Mouse (Mus musculus) myocyte (in vitro differentiated cells): Measurements from ENCODE around the gene Tob1. TPM values are rescaled to one million over a fixed set of nuclear protein-coding genes. Genes with fewer than 3 reads are reported as not detected.

Source experiments
- H3K27me3 ChIP-seq: one replicate; pipeline ENCODE4 v1.6.1; 2011; ENCODE audit not compliant: control insufficient read depth, insufficient read depth, insufficient read length
- H3K36me3 ChIP-seq: one replicate; pipeline ENCODE4 v1.6.1; 2011; ENCODE audit not compliant: control insufficient read depth, insufficient read depth
- H3K4me2 ChIP-seq: one replicate; pipeline ENCODE4 v1.6.1; 2011; ENCODE audit warnings: low read depth, control low read depth
- H3K4me3 ChIP-seq: one replicate; pipeline ENCODE4 v1.5.1; 2011; ENCODE audit warnings: mild to moderate bottlenecking, control low read depth, moderate library complexity
- H3K79me2 ChIP-seq: one replicate; pipeline ENCODE4 v1.6.1; 2011; ENCODE audit not compliant: control insufficient read depth, insufficient read depth
- H3ac ChIP-seq: one replicate; pipeline ENCODE4 v1.6.1; 2011; ENCODE audit not compliant: control insufficient read depth, insufficient read length
- CEBPB ChIP-seq: IDR thresholded peaks from 2 replicates; pipeline ENCODE4 v1.6.1; 2011; ENCODE audit warnings: mild to moderate bottlenecking, moderate library complexity; ENCODE audit not compliant: poor library complexity, insufficient read depth, severe bottlenecking
- E2F4 ChIP-seq: IDR thresholded peaks from one replicate; pipeline ENCODE4 v1.6.1; 2011; ENCODE audit warnings: mild to moderate bottlenecking, control low read depth, moderate library complexity; ENCODE audit not compliant: insufficient read depth
- MAX ChIP-seq: IDR thresholded peaks from one replicate; pipeline ENCODE4 v1.6.1; 2011; ENCODE audit warnings: low read depth, mild to moderate bottlenecking, control low read depth
- MYOD1 ChIP-seq, 3 experiments: IDR thresholded peaks; one replicate each; pipeline ENCODE4 v1.6.1; 2011; ENCODE audit warnings: control low read depth in 2 of 3, low read depth in 2 of 3, mild to moderate bottlenecking in 2 of 3, moderate library complexity in 1 of 3; ENCODE audit not compliant: insufficient read length in 2 of 3, control insufficient read depth in 1 of 3
- MYOG ChIP-seq, 3 experiments: IDR thresholded peaks; one replicate each; pipeline ENCODE4 v1.6.1; 2011; ENCODE audit warnings: control low read depth in 2 of 3, low read depth in 2 of 3, mild to moderate bottlenecking in 2 of 3; ENCODE audit not compliant: insufficient read length in 2 of 3, control insufficient read depth in 1 of 3, insufficient read depth in 1 of 3
- POLR2A ChIP-seq: IDR thresholded peaks from one replicate; pipeline ENCODE4 v1.6.1; 2011; ENCODE audit warnings: low read depth, mild to moderate bottlenecking, control low read depth, moderate library complexity; ENCODE audit not compliant: insufficient read length
- POLR2AphosphoS2 ChIP-seq: IDR thresholded peaks from one replicate; pipeline ENCODE4 v1.6.1; 2011; ENCODE audit warnings: low read depth, control low read depth; ENCODE audit not compliant: insufficient read length
- REST ChIP-seq: IDR thresholded peaks from one replicate; pipeline ENCODE4 v1.6.1; 2011; ENCODE audit warnings: mild to moderate bottlenecking, control low read depth, moderate library complexity; ENCODE audit not compliant: insufficient read depth, insufficient read length
- SRF ChIP-seq: IDR thresholded peaks from one replicate; pipeline ENCODE4 v1.6.1; 2011; ENCODE audit warnings: low read depth; ENCODE audit not compliant: control insufficient read depth, insufficient read length
- TCF12 ChIP-seq: IDR thresholded peaks from one replicate; pipeline ENCODE4 v1.6.1; 2011; ENCODE audit warnings: mild to moderate bottlenecking, control low read depth; ENCODE audit not compliant: poor library complexity, insufficient read depth, severe bottlenecking
- TCF3 ChIP-seq: IDR thresholded peaks from one replicate; pipeline ENCODE4 v1.6.1; 2011; ENCODE audit warnings: low read depth, control low read depth; ENCODE audit not compliant: insufficient read length
- USF1 ChIP-seq: IDR thresholded peaks from one replicate; pipeline ENCODE4 v1.6.1; 2011; ENCODE audit warnings: low read depth, mild to moderate bottlenecking, control low read depth, moderate library complexity
- polyA plus RNA-seq: library from polyadenylated mRNA; unstranded; fragments of >200 nt; fragmentation: generic; extraction: Trizol; gene quantifications from one replicate; pipeline ENCODE4 v1.2.1, GENCODE M21; 2012; ENCODE audit warnings: missing spikeins

Gene Tob1
- polyA plus RNA-seq, 1 experiment, result 32.8 TPM

DNA sequence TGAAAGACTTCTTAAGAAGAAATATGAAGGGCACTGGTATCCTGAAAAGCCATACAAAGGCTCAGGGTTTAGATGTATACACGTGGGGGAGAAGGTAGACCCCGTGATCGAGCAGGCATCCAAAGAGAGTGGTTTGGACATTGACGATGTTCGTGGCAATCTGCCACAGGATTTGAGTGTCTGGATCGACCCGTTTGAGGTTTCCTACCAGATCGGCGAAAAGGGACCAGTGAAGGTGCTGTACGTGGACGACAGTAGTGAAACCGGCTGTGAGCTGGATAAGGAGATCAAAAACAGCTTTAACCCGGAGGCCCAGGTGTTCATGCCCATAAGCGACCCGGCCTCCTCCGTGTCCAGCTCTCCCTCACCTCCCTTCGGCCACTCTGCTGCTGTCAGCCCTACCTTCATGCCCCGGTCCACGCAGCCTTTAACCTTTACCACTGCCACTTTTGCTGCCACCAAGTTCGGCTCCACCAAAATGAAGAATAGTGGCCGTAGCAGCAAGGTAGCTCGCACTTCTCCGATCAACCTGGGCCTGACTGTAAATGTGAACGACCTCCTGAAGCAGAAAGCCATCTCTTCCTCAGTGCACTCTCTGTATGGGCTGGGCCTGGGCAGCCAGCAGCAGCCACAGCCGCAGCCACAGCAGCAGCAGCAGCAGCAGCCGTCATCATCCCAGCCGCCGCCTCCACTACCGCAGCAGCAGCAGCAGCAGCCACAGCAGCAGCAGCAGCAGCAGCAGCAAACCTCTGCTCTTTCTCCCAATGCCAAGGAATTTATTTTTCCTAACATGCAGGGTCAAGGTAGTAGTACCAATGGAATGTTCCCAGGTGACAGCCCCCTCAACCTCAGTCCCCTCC lies 2.7 kb downstream of the Tob1 start:
- Histone ChIP-seq H3K4me3 (peak overlapping the region; percentile 51), H3ac (no peak overlapping the region), H3K4me2 (peak overlapping the region; percentile 76), H3K36me3 (peaks cover 5% of the 10 kb centered on the region), H3K79me2 (peaks cover 20% of the 10 kb centered on the region), H3K27me3 (no peaks in the 10 kb centered on the region)
- no peak for TF ChIP-seq SRF
- TF ChIP-seq MYOG (IDR thresholded peaks at IDR 0.05; ENCODE audit: control insufficient read depth in 1 of 3, insufficient read depth in 1 of 3, insufficient read length in 2 of 3, low read depth in 2 of 3), result no peak
- TF ChIP-seq POLR2AphosphoS2, result peak; percentile 50
- TF ChIP-seq MAX, result no peak
- no peak for TF ChIP-seq CEBPB

DNA sequence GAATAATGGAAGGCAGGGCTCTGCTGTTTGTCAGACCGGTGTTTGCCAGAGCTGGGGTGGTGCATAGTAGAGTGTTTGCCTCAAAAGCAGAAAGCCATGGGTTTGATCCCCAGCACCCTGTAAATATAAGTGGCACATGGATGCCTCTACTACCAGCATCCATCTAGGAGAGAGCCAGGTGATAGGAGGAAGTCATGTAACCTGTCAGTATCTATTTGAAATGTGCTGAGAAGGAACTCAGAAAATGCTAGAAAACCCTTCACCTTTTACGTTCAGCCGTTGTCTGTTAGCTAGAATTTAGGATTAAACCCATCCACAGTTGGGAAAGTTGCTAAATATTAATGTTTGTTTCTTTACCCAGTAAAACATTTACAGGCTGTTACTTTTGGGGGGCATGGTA lies 4.3 kb downstream of the Tob1 start:
- Histone ChIP-seq H3K4me3 (no peak overlapping the region), H3K79me2 (peaks cover 20% of the 10 kb centered on the region), H3K4me2 (peak overlapping the region; percentile 4), H3ac (no peak overlapping the region), H3K36me3 (peaks cover 5% of the 10 kb centered on the region), H3K27me3 (no peaks in the 10 kb centered on the region)
- TF ChIP-seq USF1 (no peak), POLR2AphosphoS2 (no peak), CEBPB (no peak), TCF12 (no peak), POLR2A (no peak), MYOG (IDR thresholded peaks at IDR 0.05; ENCODE audit: control insufficient read depth in 1 of 3, insufficient read depth in 1 of 3, insufficient read length in 2 of 3, low read depth in 2 of 3) (no peak), REST (no peak), SRF (no peak), MYOD1 (IDR thresholded peaks at IDR 0.05; ENCODE audit: control insufficient read depth in 1 of 3, insufficient read length in 2 of 3, low read depth in 2 of 3) (no peak), TCF3 (no peak), MAX (no peak), E2F4 (no peak)

DNA sequence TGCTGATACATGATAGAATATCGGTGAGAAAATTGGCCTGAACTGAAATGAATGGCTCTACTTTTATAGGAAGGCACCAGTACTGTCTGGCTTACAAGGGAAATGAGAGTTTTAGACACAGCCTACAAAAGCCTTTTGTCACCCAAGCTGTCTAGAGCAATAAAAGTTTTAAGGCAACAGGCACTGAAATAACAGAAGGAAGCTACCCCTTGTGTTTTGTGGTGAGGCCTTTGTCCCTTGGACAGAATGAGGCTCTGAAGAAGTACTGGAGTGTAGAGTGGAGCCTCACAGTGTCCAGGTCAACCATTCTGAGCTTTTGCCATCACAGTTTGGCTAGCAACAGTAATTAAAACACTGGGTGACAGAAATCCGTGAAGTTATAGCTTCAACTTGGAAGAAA lies 5.0 kb downstream of the Tob1 start:
- no peak overlapping the region for H3ac ChIP-seq
- H3K27me3 ChIP-seq, result no peaks in the 10 kb centered on the region
- peak; percentile 77 for TF ChIP-seq POLR2AphosphoS2
- TF ChIP-seq MYOG (IDR thresholded peaks at IDR 0.05; ENCODE audit: control insufficient read depth in 1 of 3, insufficient read depth in 1 of 3, insufficient read length in 2 of 3, low read depth in 2 of 3), result no peak
- no peak overlapping the region for H3K4me3 ChIP-seq
- peaks cover 20% of the 10 kb centered on the region for H3K79me2 ChIP-seq
- H3K36me3 ChIP-seq, result peaks cover 5% of the 10 kb centered on the region
- H3K4me2 ChIP-seq, result peak overlapping the region; percentile 10

DNA sequence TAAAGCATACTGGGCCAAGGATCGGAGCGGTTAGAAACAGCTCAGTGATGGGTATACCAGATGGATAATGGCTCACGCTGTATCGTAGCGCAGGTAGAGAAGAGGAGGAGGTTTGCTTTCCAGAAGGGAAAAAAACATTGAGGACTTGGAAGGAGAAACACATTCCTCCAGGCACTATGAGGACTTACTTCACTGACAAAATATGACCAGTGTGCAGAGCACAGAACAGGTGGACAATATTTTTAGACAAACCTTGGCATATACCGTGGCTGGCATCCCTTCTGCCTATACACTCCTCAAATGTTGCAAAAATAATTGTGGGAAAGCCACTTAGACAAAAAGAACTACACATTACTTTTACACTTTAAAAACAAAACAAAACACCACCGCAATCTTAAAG lies 10.0 kb downstream of the Tob1 start:
- H3K27me3 ChIP-seq, result no peaks in the 10 kb centered on the region
- H3K4me2 ChIP-seq, result peak overlapping the region; percentile 10
- no peaks in the 10 kb centered on the region for H3K79me2 ChIP-seq
- no peak overlapping the region for H3K4me3 ChIP-seq
- peak in 1 of 3 experiments; percentile 47 for TF ChIP-seq MYOG (IDR thresholded peaks at IDR 0.05; ENCODE audit: control insufficient read depth in 1 of 3, insufficient read depth in 1 of 3, insufficient read length in 2 of 3, low read depth in 2 of 3)
- TF ChIP-seq POLR2AphosphoS2, result no peak
- no peak for TF ChIP-seq USF1
- no peak for TF ChIP-seq REST
- TF ChIP-seq SRF, result no peak
- TF ChIP-seq MYOD1 (IDR thresholded peaks at IDR 0.05; ENCODE audit: control insufficient read depth in 1 of 3, insufficient read length in 2 of 3, low read depth in 2 of 3), result peak; percentile 13 to 45 (median 24)
- no peak for TF ChIP-seq E2F4
- H3ac ChIP-seq, result no peak overlapping the region
- no peaks in the 10 kb centered on the region for H3K36me3 ChIP-seq

DNA sequence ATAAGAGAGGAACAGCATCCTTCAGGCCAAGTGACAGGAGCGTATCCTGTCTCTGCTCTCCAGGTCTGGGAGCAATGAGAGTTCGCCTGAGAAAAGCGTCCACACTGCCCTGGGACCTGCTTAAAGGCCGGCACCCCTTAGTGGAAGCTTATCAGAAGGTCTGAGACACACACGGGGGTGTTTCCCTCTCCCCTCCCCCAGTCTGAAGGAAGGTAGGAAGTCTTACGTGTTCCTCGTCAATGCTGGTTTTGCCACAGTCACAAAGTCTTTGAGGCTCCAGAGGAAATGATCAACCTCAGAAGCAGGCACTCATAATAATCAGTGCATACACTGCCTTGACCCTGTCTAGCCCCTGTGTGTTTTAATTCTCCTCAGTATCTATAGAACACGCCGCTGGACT lies 12.3 kb downstream of the Tob1 start:
- H3K79me2 ChIP-seq, result no peaks in the 10 kb centered on the region
- H3K4me2 ChIP-seq, result no peak overlapping the region
- no peaks in the 10 kb centered on the region for H3K27me3 ChIP-seq
- TF ChIP-seq E2F4 (no peak), TCF12 (no peak), CEBPB (no peak), USF1 (no peak), MAX (no peak), REST (no peak), TCF3 (no peak), MYOD1 (IDR thresholded peaks at IDR 0.05; ENCODE audit: control insufficient read depth in 1 of 3, insufficient read length in 2 of 3, low read depth in 2 of 3) (no peak), SRF (no peak), POLR2A (no peak), MYOG (IDR thresholded peaks at IDR 0.05; ENCODE audit: control insufficient read depth in 1 of 3, insufficient read depth in 1 of 3, insufficient read length in 2 of 3, low read depth in 2 of 3) (no peak), POLR2AphosphoS2 (no peak)
- no peak overlapping the region for H3ac ChIP-seq
- H3K36me3 ChIP-seq, result no peaks in the 10 kb centered on the region
- H3K4me3 ChIP-seq, result no peak overlapping the region
